Mouse (Mus musculus): ENCODE results near the gene Ran.

DNA sequence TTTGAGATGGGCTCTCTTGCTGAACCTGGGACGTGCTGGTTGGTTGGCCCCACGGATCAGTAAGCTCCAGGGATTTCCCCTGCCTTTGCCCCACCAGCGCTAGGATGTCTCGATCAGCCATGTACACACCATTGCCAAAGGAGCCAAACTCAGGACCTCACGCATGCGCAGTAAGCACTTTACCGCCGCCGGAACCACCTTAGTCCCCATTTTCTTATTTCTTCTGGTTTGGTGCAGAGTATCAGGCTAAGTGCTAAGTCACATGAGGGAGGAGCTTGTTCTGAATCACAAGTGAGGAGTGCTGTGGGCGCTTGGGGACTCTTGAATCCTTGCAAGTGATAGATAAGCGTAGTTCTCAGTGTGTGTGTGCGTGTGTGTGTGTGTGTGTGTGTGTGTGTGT, 45.4 kb downstream of the Ran start:
- TF ChIP-seq EP300 (IDR thresholded peaks at IDR 0.05; ENCODE audit: low read depth) (no peak), CTCF (IDR thresholded peaks at IDR 0.05; ENCODE audit: low read depth) (no peak)

Measured in liver, postnatal 0 days (tissue).